Mouse (Mus musculus): ENCODE measurements around the gene Lrrfip1. TPM values are rescaled to one million over a fixed set of nuclear protein-coding genes. Genes with fewer than 3 reads are reported as not detected.

Lrrfip1 gene
- polyA plus RNA-seq (2015; fragmentation: Nextera tagmentation; extraction: Ambion mirVana), result 34.3 and 38.0 TPM in 2 replicates

- H3K4me2 ChIP-seq, result peak within 1 kb of the TSS; percentile 88
- H3K27me3 ChIP-seq (replicated peaks), result no peaks in the 10 kb centered on the region
- peak within 1 kb of the TSS; percentile 64 for H3K27ac ChIP-seq
- ATAC-seq (replicated peaks), result peak; percentile 88
- H3K9ac ChIP-seq, result peak within 1 kb of the TSS; percentile 70
- H3K4me3 ChIP-seq, result peak within 1 kb of the TSS; percentile 73
- 2% methylated on average over 59 of the region's 59 CpGs for WGBS
- no peaks in the 10 kb centered on the region for H3K9me3 ChIP-seq
- peaks cover 21% of the 10 kb centered on the region; the same call in 1 of the 2 replicates for H3K4me1 ChIP-seq
- no peaks in the 10 kb centered on the region for H3K36me3 ChIP-seq (replicated peaks)
Measured at GRCm38 (mm10) chr1:90998268-90998890, at the start of gene Lrrfip1. Lrrfip1 (plus strand) TSS chr1:90998737.

- H3K27ac ChIP-seq, result no peak overlapping the region
- H3K36me3 ChIP-seq (replicated peaks), result no peaks in the 10 kb centered on the region
- no peaks in the 10 kb centered on the region for H3K9me3 ChIP-seq
- H3K9ac ChIP-seq, result no peak overlapping the region
- 82% methylated on average over 9 of the region's 9 CpGs for WGBS
- ATAC-seq (replicated peaks), result no peak
- no peak overlapping the region for H3K4me2 ChIP-seq
- no peak overlapping the region for H3K4me3 ChIP-seq
- no peaks in the 10 kb centered on the region for H3K27me3 ChIP-seq (replicated peaks)
- H3K4me1 ChIP-seq, result no peaks in the 10 kb centered on the region
Measured at GRCm38 (mm10) chr1:90949309-90949708, 49.2 kb upstream of the Lrrfip1 start.

- ATAC-seq (replicated peaks), result no peak
- Histone ChIP-seq H3K4me3 (no peak overlapping the region), H3K9me3 (no peaks in the 10 kb centered on the region), H3K36me3 (replicated peaks) (no peaks in the 10 kb centered on the region), H3K27me3 (replicated peaks) (no peaks in the 10 kb centered on the region), H3K27ac (no peak overlapping the region), H3K4me1 (no peaks in the 10 kb centered on the region), H3K4me2 (no peak overlapping the region), H3K9ac (no peak overlapping the region)
- WGBS, result 86% methylated on average over 7 of the region's 7 CpGs
Measured at GRCm38 (mm10) chr1:90951670-90952069, 46.9 kb upstream of the Lrrfip1 start.

- WGBS, result 77% methylated on average over 8 of the region's 8 CpGs
- H3K27me3 ChIP-seq (replicated peaks), result 0 out of 2 replicates have a peak, but pooled peaks cover under 1% of the 10 kb centered on the region
- H3K9me3 ChIP-seq, result no peaks in the 10 kb centered on the region
- no peak within 1 kb of the TSS for H3K9ac ChIP-seq
- no peaks in the 10 kb centered on the region for H3K4me1 ChIP-seq
- H3K27ac ChIP-seq, result no peak within 1 kb of the TSS
- no peak within 1 kb of the TSS for H3K4me3 ChIP-seq
- ATAC-seq (replicated peaks), result no peak
- no peaks in the 10 kb centered on the region for H3K36me3 ChIP-seq (replicated peaks)
- no peak within 1 kb of the TSS for H3K4me2 ChIP-seq
Measured at GRCm38 (mm10) chr1:90952808-90953207, 45.7 kb upstream of the Lrrfip1 start, which contains the start of gene Prlh. Prlh (plus strand) TSS chr1:90953108.

- no peaks in the 10 kb centered on the region for H3K9me3 ChIP-seq
- H3K27ac ChIP-seq, result no peak overlapping the region
- H3K4me2 ChIP-seq, result no peak overlapping the region
- WGBS, result 73% methylated on average over 11 of the region's 11 CpGs
- 0 out of 2 replicates have a peak, but pooled peaks cover 5% of the 10 kb centered on the region for H3K27me3 ChIP-seq (replicated peaks)
- H3K4me1 ChIP-seq, result no peaks in the 10 kb centered on the region
- no peak for ATAC-seq (replicated peaks)
- H3K4me3 ChIP-seq, result no peak overlapping the region
- no peaks in the 10 kb centered on the region for H3K36me3 ChIP-seq (replicated peaks)
- H3K9ac ChIP-seq, result no peak overlapping the region
Measured at GRCm38 (mm10) chr1:90953688-90954087, 44.8 kb upstream of the Lrrfip1 start.

- Histone ChIP-seq H3K9ac (no peak overlapping the region), H3K27ac (no peak overlapping the region), H3K4me3 (no peak overlapping the region), H3K36me3 (replicated peaks) (no peaks in the 10 kb centered on the region), H3K27me3 (replicated peaks) (0 out of 2 replicates have a peak, but pooled peaks cover 5% of the 10 kb centered on the region), H3K4me2 (no peak overlapping the region), H3K9me3 (no peaks in the 10 kb centered on the region), H3K4me1 (no peaks in the 10 kb centered on the region)
- WGBS, result 33% methylated on average over 7 of the region's 7 CpGs
- ATAC-seq (replicated peaks), result peak; percentile 82
Measured at GRCm38 (mm10) chr1:90956245-90957096, 42.1 kb upstream of the Lrrfip1 start.

GRCm38 (mm10) chr1:90962526-90962925, 36.0 kb upstream of the Lrrfip1 start:
- Histone ChIP-seq H3K4me3 (no peak overlapping the region), H3K9ac (no peak overlapping the region), H3K4me2 (no peak overlapping the region), H3K27me3 (replicated peaks) (0 out of 2 replicates have a peak, but pooled peaks cover 5% of the 10 kb centered on the region), H3K36me3 (replicated peaks) (no peaks in the 10 kb centered on the region), H3K9me3 (no peaks in the 10 kb centered on the region), H3K4me1 (0 out of 2 replicates have a peak, but pooled peaks cover 6% of the 10 kb centered on the region), H3K27ac (no peak overlapping the region)
- no peak for ATAC-seq (replicated peaks)
- 41% methylated on average over 4 of the region's 4 CpGs for WGBS

GRCm38 (mm10) chr1:90962994-90963393, 35.5 kb upstream of the Lrrfip1 start:
- no peak for ATAC-seq (replicated peaks)
- 38% methylated on average over 3 of the region's 3 CpGs for WGBS
- H3K4me3 ChIP-seq, result no peak overlapping the region
- 0 out of 2 replicates have a peak, but pooled peaks cover 6% of the 10 kb centered on the region for H3K4me1 ChIP-seq
- H3K4me2 ChIP-seq, result no peak overlapping the region
- no peaks in the 10 kb centered on the region for H3K36me3 ChIP-seq (replicated peaks)
- H3K27me3 ChIP-seq (replicated peaks), result 0 out of 2 replicates have a peak, but pooled peaks cover 2% of the 10 kb centered on the region
- H3K9ac ChIP-seq, result no peak overlapping the region
- no peak overlapping the region for H3K27ac ChIP-seq
- H3K9me3 ChIP-seq, result no peaks in the 10 kb centered on the region

- ATAC-seq (replicated peaks), result no peak
- no peak overlapping the region for H3K4me3 ChIP-seq
- no peak overlapping the region for H3K9ac ChIP-seq
- H3K4me1 ChIP-seq, result 0 out of 2 replicates have a peak, but pooled peaks cover 6% of the 10 kb centered on the region
- no peaks in the 10 kb centered on the region for H3K9me3 ChIP-seq
- H3K36me3 ChIP-seq (replicated peaks), result no peaks in the 10 kb centered on the region
- WGBS, result 57% methylated on average over 7 of the region's 7 CpGs
- no peak overlapping the region for H3K27ac ChIP-seq
- no peak overlapping the region for H3K4me2 ChIP-seq
- no peaks in the 10 kb centered on the region; the same call in 1 of the 2 replicates for H3K27me3 ChIP-seq (replicated peaks)
Measured at GRCm38 (mm10) chr1:90967583-90967982, 31.0 kb upstream of the Lrrfip1 start.

- no peak for ATAC-seq (replicated peaks)
- Histone ChIP-seq H3K27ac (no peak overlapping the region), H3K27me3 (replicated peaks) (no peaks in the 10 kb centered on the region; the same call in 1 of the 2 replicates), H3K9me3 (no peaks in the 10 kb centered on the region), H3K4me1 (peaks cover 9% of the 10 kb centered on the region), H3K36me3 (replicated peaks) (no peaks in the 10 kb centered on the region), H3K4me2 (no peak overlapping the region), H3K9ac (no peak overlapping the region), H3K4me3 (no peak overlapping the region)
- 76% methylated on average over 4 of the region's 4 CpGs for WGBS
Measured at GRCm38 (mm10) chr1:90968649-90969048, 29.9 kb upstream of the Lrrfip1 start.

GRCm38 (mm10) chr1:90969347-90969784, 29.2 kb upstream of the Lrrfip1 start, which contains the start of gene Rab17:
Rab17 (minus strand) TSS chr1:90969661.
- Histone ChIP-seq H3K4me2 (no peak within 1 kb of the TSS), H3K27me3 (replicated peaks) (no peaks in the 10 kb centered on the region; the same call in 1 of the 2 replicates), H3K9ac (no peak within 1 kb of the TSS), H3K4me1 (peaks cover 16% of the 10 kb centered on the region), H3K4me3 (no peak within 1 kb of the TSS), H3K9me3 (no peaks in the 10 kb centered on the region), H3K36me3 (replicated peaks) (no peaks in the 10 kb centered on the region), H3K27ac (no peak within 1 kb of the TSS)
- WGBS, result 39% methylated on average over 9 of the region's 9 CpGs
- ATAC-seq (replicated peaks), result no peak

GRCm38 (mm10) chr1:90969881-90970390, 28.6 kb upstream of the Lrrfip1 start:
- no peak overlapping the region for H3K9ac ChIP-seq
- peaks cover 22% of the 10 kb centered on the region for H3K4me1 ChIP-seq
- no peaks in the 10 kb centered on the region for H3K9me3 ChIP-seq
- no peak for ATAC-seq (replicated peaks)
- H3K27ac ChIP-seq, result no peak overlapping the region
- no peaks in the 10 kb centered on the region for H3K36me3 ChIP-seq (replicated peaks)
- H3K27me3 ChIP-seq (replicated peaks), result no peaks in the 10 kb centered on the region; the same call in 1 of the 2 replicates
- no peak overlapping the region for H3K4me2 ChIP-seq
- 77% methylated on average over 10 of the region's 10 CpGs for WGBS
- H3K4me3 ChIP-seq, result no peak overlapping the region
